Mouse (Mus musculus) stomach, embryonic 16.5 days (tissue): ENCODE results near the gene Gad2. TPM values are rescaled to one million over a fixed set of nuclear protein-coding genes. Genes with fewer than 3 reads are reported as not detected.
A peak's percentile ranks its signal among the peaks of the same experiment; 100 is the strongest.

Experiments
- ATAC-seq: fragments of 200-750 bp; cut with Nextera tagmentation; 2 replicates; pipeline ENCODE4 v1.8.0; 2017; ENCODE audit warnings: moderate number of reproducible peaks, moderate TSS enrichment; ENCODE audit not compliant: insufficient read depth, low FRiP score
- H3K27ac ChIP-seq: fragments of 300-500 bp; sonication (generic); 2 replicates; pipeline ENCODE4 v1.5.1; 2014; ENCODE audit warnings: low read length
- H3K27me3 ChIP-seq: fragments of 300-500 bp; sonication (generic); 2 replicates; pipeline ENCODE4 v1.6.1; 2014; ENCODE audit warnings: low read length, control low read depth, mixed read lengths; ENCODE audit not compliant: control insufficient read depth, insufficient read depth
- H3K36me3 ChIP-seq: fragments of 300-500 bp; sonication (generic); 2 replicates; pipeline ENCODE4 v1.6.1; 2014; ENCODE audit warnings: low read length; ENCODE audit not compliant: control insufficient read depth, insufficient read depth
- H3K4me1 ChIP-seq: fragments of 300-500 bp; sonication (generic); 2 replicates; pipeline ENCODE4 v1.6.1; 2014; ENCODE audit warnings: low read length, control low read depth, mixed read lengths; ENCODE audit not compliant: control insufficient read depth, insufficient read depth
- H3K4me2 ChIP-seq: fragments of 300-500 bp; sonication (generic); 2 replicates; pipeline ENCODE4 v1.6.1; 2014; ENCODE audit warnings: low read depth, low read length, mixed read lengths
- H3K4me3 ChIP-seq: fragments of 300-500 bp; sonication (generic); replicated peaks from 2 replicates; pipeline ENCODE4 v1.5.1; 2014; ENCODE audit warnings: mild to moderate bottlenecking, low read length
- H3K9ac ChIP-seq: fragments of 300-500 bp; sonication (generic); 2 replicates; pipeline ENCODE4 v1.6.1; 2014; ENCODE audit warnings: low read length
- H3K9me3 ChIP-seq: fragments of 300-500 bp; sonication (generic); replicated peaks from 2 replicates; pipeline ENCODE4 v1.6.1; 2016; ENCODE audit warnings: low read length, control low read depth; ENCODE audit not compliant: control insufficient read depth
- WGBS: fragments of 180-500 bp; shearing (Covaris S2); extraction: QIAGEN DNeasy Blood & Tissue Kit; methylation state at CpG from one replicate; pipeline ENCODE4 v1.1.7; 2014; 5-methylcytosine and 5-hydroxymethylcytosine counted together
- polyA plus RNA-seq: library from polyadenylated mRNA; unstranded; fragments of >200 nt; fragmentation: Nextera tagmentation; extraction: Ambion mirVana; gene quantifications from 2 replicates; pipeline ENCODE4 v1.2.1, GENCODE M21; 2015

Gene Gad2
- polyA plus RNA-seq, 1 experiment from 2014 or later, result 0.06 TPM

GRCm38 (mm10) chr2:22679944-22680343, 57.9 kb downstream of the Gad2 start:
- ATAC-seq, result no peak
- H3K36me3 ChIP-seq, result no peaks in the 10 kb centered on the region
- 58% methylated on average over 4 of the region's 4 CpGs for WGBS
- no peaks in the 10 kb centered on the region for H3K4me1 ChIP-seq
- H3K9me3 ChIP-seq, result no peaks in the 10 kb centered on the region
- no peak overlapping the region for H3K4me2 ChIP-seq
- H3K27me3 ChIP-seq, result no peaks in the 10 kb centered on the region
- no peak overlapping the region for H3K4me3 ChIP-seq
- H3K27ac ChIP-seq, result no peak overlapping the region
- no peak overlapping the region for H3K9ac ChIP-seq

GRCm38 (mm10) chr2:22689969-22690368, 68.0 kb downstream of the Gad2 start:
- no peak overlapping the region for H3K9ac ChIP-seq
- no peak overlapping the region for H3K4me2 ChIP-seq
- no peak overlapping the region for H3K4me3 ChIP-seq
- H3K36me3 ChIP-seq, result no peaks in the 10 kb centered on the region
- no peak overlapping the region for H3K27ac ChIP-seq
- WGBS, result 81% methylated on average over 7 of the region's 7 CpGs
- H3K4me1 ChIP-seq, result no peaks in the 10 kb centered on the region
- no peak for ATAC-seq
- no peaks in the 10 kb centered on the region for H3K27me3 ChIP-seq
- H3K9me3 ChIP-seq, result no peaks in the 10 kb centered on the region

GRCm38 (mm10) chr2:22704780-22705727, 83.0 kb downstream of the Gad2 start:
- H3K4me3 ChIP-seq, result no peak overlapping the region
- H3K4me2 ChIP-seq, result no peak overlapping the region
- H3K9me3 ChIP-seq, result no peaks in the 10 kb centered on the region
- ATAC-seq, result peak; percentile 82
- no peak overlapping the region for H3K9ac ChIP-seq
- no peaks in the 10 kb centered on the region for H3K4me1 ChIP-seq
- WGBS, result 46% methylated on average over 4 of the region's 4 CpGs
- H3K36me3 ChIP-seq, result no peaks in the 10 kb centered on the region
- H3K27ac ChIP-seq, result no peak overlapping the region
- H3K27me3 ChIP-seq, result no peaks in the 10 kb centered on the region

GRCm38 (mm10) chr2:22706233-22706632, 84.2 kb downstream of the Gad2 start:
- Histone ChIP-seq H3K4me1 (no peaks in the 10 kb centered on the region), H3K9me3 (no peaks in the 10 kb centered on the region), H3K27ac (no peak overlapping the region), H3K27me3 (no peaks in the 10 kb centered on the region), H3K9ac (no peak overlapping the region), H3K36me3 (no peaks in the 10 kb centered on the region), H3K4me3 (no peak overlapping the region), H3K4me2 (no peak overlapping the region)
- 61% methylated on average over 3 of the region's 3 CpGs for WGBS
- no peak for ATAC-seq

- Histone ChIP-seq H3K9me3 (no peaks in the 10 kb centered on the region), H3K4me3 (no peak overlapping the region), H3K4me1 (no peaks in the 10 kb centered on the region), H3K27me3 (no peaks in the 10 kb centered on the region), H3K9ac (no peak overlapping the region), H3K36me3 (no peaks in the 10 kb centered on the region), H3K4me2 (no peak overlapping the region), H3K27ac (no peak overlapping the region)
- peak; percentile 53; the same call in 1 of the 2 replicates for ATAC-seq
- WGBS, result 22% methylated on average over 8 of the region's 8 CpGs
Observed at GRCm38 (mm10) chr2:22721522-22722470, 99.8 kb downstream of the Gad2 start.

- Histone ChIP-seq H3K9ac (no peak overlapping the region), H3K4me3 (no peak overlapping the region), H3K9me3 (no peaks in the 10 kb centered on the region), H3K4me2 (no peak overlapping the region), H3K4me1 (no peaks in the 10 kb centered on the region), H3K27me3 (no peaks in the 10 kb centered on the region), H3K36me3 (no peaks in the 10 kb centered on the region), H3K27ac (no peak overlapping the region; the same call in 1 of the 2 replicates)
- ATAC-seq, result no peak
- 63% methylated on average over 3 of the region's 3 CpGs for WGBS
Observed at GRCm38 (mm10) chr2:22723927-22724534, 102.0 kb downstream of the Gad2 start.

- ATAC-seq, result no peak
- no peak overlapping the region for H3K4me2 ChIP-seq
- no peaks in the 10 kb centered on the region for H3K36me3 ChIP-seq
- no peaks in the 10 kb centered on the region for H3K4me1 ChIP-seq
- no peak overlapping the region for H3K9ac ChIP-seq
- 61% methylated on average over 1 of the region's 1 CpGs for WGBS
- H3K9me3 ChIP-seq, result no peaks in the 10 kb centered on the region
- H3K27ac ChIP-seq, result no peak overlapping the region
- H3K4me3 ChIP-seq, result no peak overlapping the region
- no peaks in the 10 kb centered on the region for H3K27me3 ChIP-seq
Observed at GRCm38 (mm10) chr2:22727113-22727512, 105.1 kb downstream of the Gad2 start.

GRCm38 (mm10) chr2:22736134-22736533, 114.1 kb downstream of the Gad2 start:
- no peak overlapping the region for H3K4me2 ChIP-seq
- H3K27ac ChIP-seq, result no peak overlapping the region
- no peaks in the 10 kb centered on the region for H3K4me1 ChIP-seq
- 73% methylated on average over 2 of the region's 2 CpGs for WGBS
- no peak overlapping the region for H3K4me3 ChIP-seq
- no peak for ATAC-seq
- H3K36me3 ChIP-seq, result no peaks in the 10 kb centered on the region
- H3K9me3 ChIP-seq, result no peaks in the 10 kb centered on the region
- H3K27me3 ChIP-seq, result no peaks in the 10 kb centered on the region
- H3K9ac ChIP-seq, result no peak overlapping the region
